ENCODE assay signal across 12 mouse cellular contexts in genomic region chr4:120616199-120617025, GRCm38 (mm10). TPM values are rescaled to one million over a fixed set of nuclear protein-coding genes. Genes with fewer than 3 reads are reported as not detected.
DNase-seq lines count a peak whose midpoint lies in the region; ATAC-seq lines count a peak whose summit lies in the region.
"Had no signal": no experiment of that assay in that cellular context is flagged by ENCODE, and none has a peak within 500 bp of the region (broad histone marks: within the 10 kb centered on the region; RNA-seq: fewer than 3 reads in every experiment).

No protein-coding gene starts in this region.

- ATAC-seq in embryonic facial prominence, embryonic 14.5 days (ENCODE audit: low read depth), result 0 out of 2 replicates have a peak, but pooled peaks have one; percentile 34

- no peak overlapping the region for H3K27ac ChIP-seq in embryonic facial prominence, embryonic 14.5 days (replicated peaks; ENCODE audit: low read depth, low read length)
- H3K27ac ChIP-seq: embryonic facial prominence, embryonic 13.5 days had no signal

- no peak overlapping the region for H3K4me2 ChIP-seq in embryonic facial prominence, embryonic 14.5 days (ENCODE audit: low read depth, low read length)
- H3K4me2 ChIP-seq: embryonic facial prominence, embryonic 13.5 days; hindbrain, embryonic 13.5 days had no signal

- intact Hi-C loops in left cerebral cortex, postnatal 4 days (cut with DNase I), result no loop called here

- no peaks in the 10 kb centered on the region for H3K36me3 ChIP-seq in embryonic facial prominence, embryonic 14.5 days (ENCODE audit: control insufficient read depth, insufficient read depth, low read length)
- H3K36me3 ChIP-seq: embryonic facial prominence, embryonic 13.5 days; hindbrain, embryonic 13.5 days had no signal

- H3K9me3 ChIP-seq in embryonic facial prominence, embryonic 14.5 days (ENCODE audit: control insufficient read depth, low read length), result no peaks in the 10 kb centered on the region
- H3K9me3 ChIP-seq: embryonic facial prominence, embryonic 13.5 days; hindbrain, embryonic 13.5 days; megakaryocyte, embryonic 14.5 days had no signal

- no peak overlapping the region for H3K9ac ChIP-seq in embryonic facial prominence, embryonic 14.5 days (ENCODE audit: low read depth, low read length)
- H3K9ac ChIP-seq: embryonic facial prominence, embryonic 13.5 days; hindbrain, embryonic 13.5 days had no signal

- 59% methylated on average over 13 of the region's 13 CpGs for WGBS in embryonic facial prominence, embryonic 14.5 days

- H3K4me3 ChIP-seq in embryonic facial prominence, embryonic 14.5 days (ENCODE audit: low read depth, low read length), result no peak overlapping the region
- H3K4me3 ChIP-seq: embryonic facial prominence, embryonic 13.5 days; hindbrain, embryonic 13.5 days; megakaryocyte, embryonic 14.5 days had no signal

- 0 out of 2 replicates have a peak, but pooled peaks cover 4% of the 10 kb centered on the region for H3K4me1 ChIP-seq in embryonic facial prominence, embryonic 14.5 days (ENCODE audit: control insufficient read depth, insufficient read depth, low read length)

- H3K27me3 ChIP-seq in embryonic facial prominence, embryonic 14.5 days (replicated peaks; ENCODE audit: control insufficient read depth, insufficient read depth, low read length), result no peaks in the 10 kb centered on the region
- H3K27me3 ChIP-seq: embryonic facial prominence, embryonic 13.5 days had no signal

- peak; percentile 10 for DNase-seq in left cerebral cortex, postnatal 4 days
- DNase-seq in left cerebral cortex, adult 11 months (ENCODE audit: low spot score), result no peak
- DNase-seq in ZHBTc4 (ENCODE audit: low read depth, low spot score), result peak; percentile 33
- DNase-seq in embryonic facial prominence, embryonic 14.5 days (ENCODE audit: low spot score), result peak; percentile 17
- peak; percentile 51 for DNase-seq in lung, postnatal 36 days
- DNase-seq in right cerebral cortex, postnatal 36 days (ENCODE audit: low spot score in 2 of 2), result no peak
- no peak for DNase-seq in adrenal gland, adult (ENCODE audit: inconsistent age in 2 of 2, low spot score in 1 of 2)
- no peak for DNase-seq in adrenal gland, adult 2 months

RNA-seq across cellular contexts. Expression of gene Gm8439, which starts 27.9 kb away (rescaled TPM):
- not detected for total RNA-seq in left cerebral cortex, postnatal 4 days (2021)
- polyA plus RNA-seq in embryonic facial prominence, embryonic 14.5 days (2014; fragmentation: Nextera tagmentation; extraction: Ambion mirVana), result not detected in 2 replicates
- not detected for total RNA-seq in adrenal gland, adult 2 months (2021)
- polyA plus RNA-seq in adrenal gland, adult 2 months (2012; rRNA removed), result not detected in 2 replicates
- polyA plus RNA-seq: embryonic facial prominence, embryonic 13.5 days; hindbrain, embryonic 13.5 days; spleen, adult 2 months had no signal

RNA-seq across cellular contexts. Expression of gene Ctps, which starts 46.3 kb away (rescaled TPM):
- total RNA-seq in left cerebral cortex, postnatal 4 days (2021), result 10 to 100 TPM; 72.0 to 72.1 TPM
- 77.3 and 84.1 TPM in 2 replicates for polyA plus RNA-seq in embryonic facial prominence, embryonic 14.5 days (2014; fragmentation: Nextera tagmentation; extraction: Ambion mirVana)
- 10 to 100 TPM; 29.5 to 39.8 TPM for total RNA-seq in adrenal gland, adult 2 months (2021)
- 3.3 and 4.4 TPM in 2 replicates for polyA plus RNA-seq in adrenal gland, adult 2 months (2012; rRNA removed)

RNA-seq across cellular contexts. Expression of gene Cited4, which starts 50.0 kb away (rescaled TPM):
- 1 to 10 TPM; 2.9 to 3.5 TPM for total RNA-seq in left cerebral cortex, postnatal 4 days (2021)
- polyA plus RNA-seq in embryonic facial prominence, embryonic 14.5 days (2014; fragmentation: Nextera tagmentation; extraction: Ambion mirVana), result 3.4 and 4.7 TPM in 2 replicates
- 10 to 100 TPM; 11.3 to 18.3 TPM for total RNA-seq in adrenal gland, adult 2 months (2021)
- 85.9 and 124 TPM in 2 replicates for polyA plus RNA-seq in adrenal gland, adult 2 months (2012; rRNA removed)

Comparison
In these comparisons a context has a peak if more than half of its experiments do, and no peak if none do; other contexts are left out.
1. DNase-seq: peak in left cerebral cortex, postnatal 4 days (single experiment), ZHBTc4 (single experiment), embryonic facial prominence, embryonic 14.5 days (single experiment) and lung, postnatal 36 days (single experiment); none in left cerebral cortex, adult 11 months (single experiment), right cerebral cortex, postnatal 36 days (0 of 2), adrenal gland, adult (0 of 2) and adrenal gland, adult 2 months (single experiment).